Mouse (Mus musculus) midbrain, embryonic 10.5 days (tissue): ENCODE measurements at regions not wholly inside any gene's neighbourhood (a gene's known extent, or its start where the extent isn't known, plus 50 kb on each side); places are given as distances from the start of the nearest gene placed in this dataset.

ENCODE experiments used
- DNase-seq: peaks from one replicate; pipeline ENCODE4 v3.0.0-alpha.2; 2017; ENCODE audit warnings: low spot score
- H3K27ac ChIP-seq: fragments of 300-500 bp; sonication (generic); replicated peaks from 2 replicates; pipeline ENCODE4 v1.5.1; 2016; ENCODE audit warnings: mild to moderate bottlenecking
- H3K27me3 ChIP-seq: fragments of 300-500 bp; sonication (generic); 2 replicates; pipeline ENCODE4 v1.6.1; 2016; ENCODE audit warnings: low read depth, mild to moderate bottlenecking; ENCODE audit not compliant: poor library complexity, severe bottlenecking
- H3K36me3 ChIP-seq: fragments of 300-500 bp; sonication (generic); 2 replicates; pipeline ENCODE4 v1.6.1; 2016; ENCODE audit warnings: mild to moderate bottlenecking, moderate library complexity
- H3K4me1 ChIP-seq: fragments of 300-500 bp; sonication (generic); 2 replicates; pipeline ENCODE4 v1.6.1; 2016
- H3K4me3 ChIP-seq: fragments of 300-500 bp; sonication (generic); 2 replicates; pipeline ENCODE4 v1.5.1; 2016; ENCODE audit warnings: mild to moderate bottlenecking, moderate library complexity
- H3K9me3 ChIP-seq: fragments of 300-500 bp; sonication (generic); replicated peaks from 2 replicates; pipeline ENCODE4 v1.6.1; 2016; ENCODE audit warnings: mild to moderate bottlenecking
- WGBS: fragments of 180-500 bp; shearing (Covaris S2); methylation state at CpG from one replicate; pipeline ENCODE4 v1.1.7; 2016; 5-methylcytosine and 5-hydroxymethylcytosine counted together

GRCm38 (mm10) chr16:93453056-93453455, 150.8 kb downstream of the Setd4 start:
- Histone ChIP-seq H3K9me3 (no peaks in the 10 kb centered on the region), H3K4me3 (no peak overlapping the region), H3K27ac (no peak overlapping the region), H3K36me3 (no peaks in the 10 kb centered on the region), H3K4me1 (peaks cover 11% of the 10 kb centered on the region), H3K27me3 (peaks cover 19% of the 10 kb centered on the region)
- WGBS = 86% methylated on average over 9 of the region's 9 CpGs
- no peak for DNase-seq

- Histone ChIP-seq H3K36me3 (no peaks in the 10 kb centered on the region), H3K9me3 (no peaks in the 10 kb centered on the region), H3K4me1 (peaks cover 10% of the 10 kb centered on the region), H3K27me3 (peaks cover 23% of the 10 kb centered on the region), H3K27ac (no peak overlapping the region), H3K4me3 (no peak overlapping the region)
- DNase-seq = no peak
- 84% methylated on average over 6 of the region's 6 CpGs for whole genome bisulfite sequencing
These were observed 153.0 kb downstream of the Setd4 start for GRCm38 (mm10) chr16:93450896-93451295.

GRCm38 (mm10) chr16:93449925-93450324, 153.9 kb downstream of the Setd4 start:
- Histone ChIP-seq H3K27me3 (peaks cover 32% of the 10 kb centered on the region), H3K4me3 (no peak overlapping the region), H3K27ac (0 out of 2 replicates have a peak overlapping the region, but pooled peaks have one; percentile 2), H3K9me3 (no peaks in the 10 kb centered on the region), H3K36me3 (no peaks in the 10 kb centered on the region), H3K4me1 (peaks cover 10% of the 10 kb centered on the region)
- WGBS = 36% methylated on average over 3 of the region's 3 CpGs
- DNase-seq = no peak

GRCm38 (mm10) chr16:93448124-93448523, 155.7 kb downstream of the Setd4 start:
- Histone ChIP-seq H3K27ac (no peak overlapping the region), H3K4me1 (peaks cover 11% of the 10 kb centered on the region), H3K36me3 (no peaks in the 10 kb centered on the region), H3K4me3 (no peak overlapping the region), H3K27me3 (peaks cover 31% of the 10 kb centered on the region), H3K9me3 (0 out of 2 replicates have a peak, but pooled peaks cover 4% of the 10 kb centered on the region)
- DNase-seq = no peak
- WGBS = 90% methylated on average over 10 of the region's 10 CpGs

- WGBS = 93% methylated on average over 5 of the region's 5 CpGs
- Histone ChIP-seq H3K27ac (no peak overlapping the region), H3K27me3 (peaks cover 24% of the 10 kb centered on the region), H3K4me1 (peaks cover 20% of the 10 kb centered on the region), H3K36me3 (no peaks in the 10 kb centered on the region), H3K4me3 (no peak overlapping the region), H3K9me3 (0 out of 2 replicates have a peak, but pooled peaks cover 4% of the 10 kb centered on the region)
- no peak for DNase-seq
These were observed 156.9 kb downstream of the Setd4 start for GRCm38 (mm10) chr16:93446970-93447369.

GRCm38 (mm10) chr16:93446206-93446605, 157.7 kb downstream of the Setd4 start:
- DNase-seq = no peak
- no peak overlapping the region for H3K27ac ChIP-seq
- peaks cover 31% of the 10 kb centered on the region for H3K27me3 ChIP-seq
- H3K4me1 ChIP-seq = peaks cover 20% of the 10 kb centered on the region
- H3K9me3 ChIP-seq = 0 out of 2 replicates have a peak, but pooled peaks cover 4% of the 10 kb centered on the region
- whole genome bisulfite sequencing = 90% methylated on average over 13 of the region's 13 CpGs
- H3K36me3 ChIP-seq = no peaks in the 10 kb centered on the region
- H3K4me3 ChIP-seq = no peak overlapping the region

- H3K9me3 ChIP-seq = 0 out of 2 replicates have a peak, but pooled peaks cover 4% of the 10 kb centered on the region
- peaks cover 17% of the 10 kb centered on the region for H3K4me1 ChIP-seq
- H3K27ac ChIP-seq = no peak overlapping the region
- H3K27me3 ChIP-seq = peaks cover 52% of the 10 kb centered on the region
- H3K36me3 ChIP-seq = no peaks in the 10 kb centered on the region
- H3K4me3 ChIP-seq = no peak overlapping the region
- no peak for DNase-seq
- WGBS = 43% methylated on average over 11 of the region's 11 CpGs
These were observed 161.0 kb downstream of the Setd4 start for GRCm38 (mm10) chr16:93442837-93443236.

GRCm38 (mm10) chr16:93437608-93438425, 166.0 kb downstream of the Setd4 start:
- Histone ChIP-seq H3K4me1 (peaks cover 15% of the 10 kb centered on the region), H3K27me3 (peaks cover 44% of the 10 kb centered on the region), H3K9me3 (no peaks in the 10 kb centered on the region), H3K27ac (no peak overlapping the region), H3K36me3 (no peaks in the 10 kb centered on the region), H3K4me3 (0 out of 2 replicates have a peak overlapping the region, but pooled peaks have one; percentile 16)
- WGBS = 18% methylated on average over 14 of the region's 14 CpGs
- no peak for DNase-seq

GRCm38 (mm10) chr16:93436732-93437131, 167.1 kb downstream of the Setd4 start:
- Histone ChIP-seq H3K4me1 (peaks cover 9% of the 10 kb centered on the region), H3K27me3 (peaks cover 38% of the 10 kb centered on the region), H3K36me3 (no peaks in the 10 kb centered on the region), H3K9me3 (no peaks in the 10 kb centered on the region), H3K4me3 (no peak overlapping the region), H3K27ac (no peak overlapping the region)
- WGBS = 65% methylated on average over 3 of the region's 3 CpGs
- DNase-seq = no peak

- Histone ChIP-seq H3K27ac (no peak overlapping the region), H3K4me1 (no peaks in the 10 kb centered on the region), H3K4me3 (no peak overlapping the region), H3K36me3 (no peaks in the 10 kb centered on the region), H3K9me3 (no peaks in the 10 kb centered on the region), H3K27me3 (peaks cover 2% of the 10 kb centered on the region; the same call in 1 of the 2 replicates)
- WGBS = 84% methylated on average over 5 of the region's 5 CpGs
- no peak for DNase-seq
These were observed 172.5 kb downstream of the Setd4 start for GRCm38 (mm10) chr16:93431316-93431715.

GRCm38 (mm10) chr16:93429324-93429781, 174.5 kb downstream of the Setd4 start:
- peaks cover 7% of the 10 kb centered on the region; the same call in 1 of the 2 replicates for H3K27me3 ChIP-seq
- no peaks in the 10 kb centered on the region for H3K36me3 ChIP-seq
- no peak overlapping the region for H3K27ac ChIP-seq
- 88% methylated on average over 8 of the region's 8 CpGs for WGBS
- no peaks in the 10 kb centered on the region for H3K4me1 ChIP-seq
- H3K4me3 ChIP-seq = no peak overlapping the region
- DNase-seq = no peak
- no peaks in the 10 kb centered on the region for H3K9me3 ChIP-seq

GRCm38 (mm10) chr16:93427264-93427663, 176.6 kb downstream of the Setd4 start:
- Histone ChIP-seq H3K36me3 (no peaks in the 10 kb centered on the region), H3K27ac (no peak overlapping the region), H3K27me3 (peaks cover 17% of the 10 kb centered on the region; the same call in 1 of the 2 replicates), H3K9me3 (no peaks in the 10 kb centered on the region), H3K4me3 (no peak overlapping the region), H3K4me1 (peaks cover 11% of the 10 kb centered on the region)
- WGBS = 89% methylated on average over 4 of the region's 4 CpGs
- DNase-seq = no peak

- Histone ChIP-seq H3K4me1 (peaks cover 11% of the 10 kb centered on the region), H3K9me3 (no peaks in the 10 kb centered on the region), H3K27me3 (peaks cover 24% of the 10 kb centered on the region; the same call in 1 of the 2 replicates), H3K4me3 (no peak overlapping the region), H3K27ac (no peak overlapping the region), H3K36me3 (no peaks in the 10 kb centered on the region)
- DNase-seq = no peak
- 88% methylated on average over 6 of the region's 6 CpGs for WGBS
These were observed 178.1 kb downstream of the Setd4 start for GRCm38 (mm10) chr16:93425731-93426130.
